ENCODE assay signal across 8 mouse cellular contexts in the genomic region with DNA sequence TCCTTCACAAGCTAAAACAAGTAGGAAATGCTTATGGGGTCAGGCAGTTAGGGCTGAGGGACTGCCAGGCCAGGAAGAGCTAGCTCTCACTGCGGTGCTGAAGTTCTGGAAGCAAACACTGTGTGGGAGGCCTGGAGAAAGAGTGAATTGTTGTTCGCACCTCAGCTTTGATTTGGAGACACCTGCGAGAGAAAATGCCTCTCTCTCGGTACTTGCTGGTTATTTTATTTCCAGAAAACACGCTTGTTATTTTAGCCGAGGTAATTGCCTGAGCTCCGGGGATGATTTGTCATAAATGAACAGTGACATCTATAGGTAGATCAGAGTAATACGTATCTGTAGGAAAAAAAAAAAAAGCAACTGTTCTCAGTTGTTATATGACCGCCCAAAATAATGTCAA.
A peak's percentile ranks its signal among the peaks of the same experiment; 100 is the strongest.
DNase-seq lines count a peak whose midpoint lies in the region; ATAC-seq lines count a peak whose summit lies in the region.

No protein-coding gene starts in this region.

- DNase-seq in frontal cortex, postnatal 10 days (ENCODE audit: low spot score in 2 of 2) = no peak
- peak; percentile 43 to 49 for DNase-seq in right cerebral cortex, adult 2 months (ENCODE audit: low spot score in 2 of 2)
- DNase-seq in right cerebral cortex, postnatal 4 days = no peak
- no peak for DNase-seq in spleen, postnatal 4 days (ENCODE audit: low spot score in 2 of 2)
- DNase-seq in gastrocnemius, postnatal 36 days = no peak

- ATAC-seq in frontal cortex, adult (ENCODE audit: low TSS enrichment) = peak; percentile 76; the same call in 1 of the 2 replicates
- no peak for ATAC-seq in heart, embryonic 16.5 days (replicated peaks; ENCODE audit: extremely low read depth, insufficient read depth, low FRiP score)
- peak; percentile 66 for ATAC-seq in megakaryocyte progenitor cell, adult 5-6 weeks (replicated peaks; ENCODE audit: poor library complexity)

- H3K4me2 ChIP-seq in heart, embryonic 16.5 days (ENCODE audit: low read depth, low read length) = peak overlapping the region; percentile 54

- 4% methylated on average over 9 of the region's 9 CpGs for WGBS in heart, embryonic 16.5 days

- no peaks in the 10 kb centered on the region for H3K4me1 ChIP-seq in heart, embryonic 16.5 days (ENCODE audit: control insufficient read depth, insufficient read depth, low read length)

- H3K27me3 ChIP-seq in heart, embryonic 16.5 days (ENCODE audit: control insufficient read depth, insufficient read depth, low read length) = peaks cover 9% of the 10 kb centered on the region; the same call in 1 of the 2 replicates

- peak overlapping the region; percentile 20; the same call in 1 of the 2 replicates for H3K4me3 ChIP-seq in heart, embryonic 16.5 days (ENCODE audit: low read length)

- H3K9me3 ChIP-seq in heart, embryonic 16.5 days (replicated peaks; ENCODE audit: control insufficient read depth, low read length) = no peaks in the 10 kb centered on the region

- intact Hi-C loops in gastrocnemius, postnatal 36 days (cut with DNase I) = no loop called here

- no peak overlapping the region for H3K27ac ChIP-seq in heart, embryonic 16.5 days (ENCODE audit: low read length)

- no peaks in the 10 kb centered on the region for H3K36me3 ChIP-seq in heart, embryonic 16.5 days (ENCODE audit: control insufficient read depth, insufficient read depth)

- no peak overlapping the region for H3K9ac ChIP-seq in heart, embryonic 16.5 days (ENCODE audit: low read length)

Comparison
In these comparisons a context has a peak if more than half of its experiments do, and no peak if none do; other contexts are left out.
1. DNase-seq: peak in right cerebral cortex, adult 2 months (2 of 2); none in frontal cortex, postnatal 10 days (0 of 2), right cerebral cortex, postnatal 4 days (single experiment), spleen, postnatal 4 days (0 of 2) and gastrocnemius, postnatal 36 days (0 of 2).